ENCODE assay signal across 8 mouse cellular contexts in genomic region chr2:75776533-75776932, GRCm38 (mm10). TPM values are rescaled to one million over a fixed set of nuclear protein-coding genes. Genes with fewer than 3 reads are reported as not detected.
DNase-seq lines count a peak whose midpoint lies in the region; ATAC-seq and TF ChIP-seq lines count a peak whose summit lies in the region.

No protein-coding gene starts in this region.

- TF ChIP-seq CTCF in lung, embryonic 14.5 days (IDR thresholded peaks at IDR 0.05; ENCODE audit: low read depth): no peak

- ATAC-seq in lung, embryonic 14.5 days (ENCODE audit: insufficient read depth): no peak
- ATAC-seq in forebrain, embryonic 12.5 days (ENCODE audit: low FRiP score): no peak
- ATAC-seq in limb, embryonic 12.5 days (ENCODE audit: insufficient number of reproducible peaks, insufficient read depth, low FRiP score, low TSS enrichment, low read depth): no peak
- ATAC-seq in neural tube, embryonic 12.5 days (ENCODE audit: low FRiP score, low read depth): no peak
- ATAC-seq in cerebellum, adult (ENCODE audit: insufficient number of reproducible peaks, low FRiP score, low TSS enrichment): no peak

- H3K27me3 ChIP-seq in lung, embryonic 14.5 days (ENCODE audit: insufficient read depth, low read length): no peaks in the 10 kb centered on the region
- no peaks in the 10 kb centered on the region for H3K27me3 ChIP-seq in forebrain, embryonic 12.5 days
- no peaks in the 10 kb centered on the region; the same call in 1 of the 2 replicates for H3K27me3 ChIP-seq in limb, embryonic 12.5 days
- no peaks in the 10 kb centered on the region for H3K27me3 ChIP-seq in neural tube, embryonic 12.5 days (replicated peaks)

- peak overlapping the region; percentile 85 for H3K27ac ChIP-seq in lung, embryonic 14.5 days (ENCODE audit: low read depth)
- H3K27ac ChIP-seq in forebrain, embryonic 12.5 days: no peak overlapping the region
- H3K27ac ChIP-seq in limb, embryonic 12.5 days: no peak overlapping the region
- no peak overlapping the region for H3K27ac ChIP-seq in neural tube, embryonic 12.5 days

- H3K9ac ChIP-seq in lung, embryonic 14.5 days: peak overlapping the region; percentile 27; the same call in 1 of the 2 replicates
- no peak overlapping the region for H3K9ac ChIP-seq in forebrain, embryonic 12.5 days
- H3K9ac ChIP-seq in limb, embryonic 12.5 days (replicated peaks): no peak overlapping the region
- no peak overlapping the region for H3K9ac ChIP-seq in neural tube, embryonic 12.5 days

- no peaks in the 10 kb centered on the region for H3K9me3 ChIP-seq in lung, embryonic 14.5 days (ENCODE audit: low read depth, low read length)
- no peaks in the 10 kb centered on the region for H3K9me3 ChIP-seq in forebrain, embryonic 12.5 days
- H3K9me3 ChIP-seq in limb, embryonic 12.5 days: no peaks in the 10 kb centered on the region
- H3K9me3 ChIP-seq in neural tube, embryonic 12.5 days: no peaks in the 10 kb centered on the region

- no peak for DNase-seq in lung, embryonic 14.5 days
- no peak for DNase-seq in lung, postnatal 36 days
- DNase-seq in thymus, postnatal 4 days: no peak
- DNase-seq in retina, postnatal 1 day: no peak

- peaks cover 9% of the 10 kb centered on the region; the same call in 1 of the 2 replicates for H3K4me1 ChIP-seq in lung, embryonic 14.5 days (ENCODE audit: insufficient read depth)
- peaks cover 11% of the 10 kb centered on the region; the same call in 1 of the 2 replicates for H3K4me1 ChIP-seq in forebrain, embryonic 12.5 days
- H3K4me1 ChIP-seq in limb, embryonic 12.5 days (replicated peaks): peaks cover 30% of the 10 kb centered on the region
- peaks cover 11% of the 10 kb centered on the region; the same call in 1 of the 2 replicates for H3K4me1 ChIP-seq in neural tube, embryonic 12.5 days

- peak overlapping the region; percentile 57 for H3K4me2 ChIP-seq in lung, embryonic 14.5 days
- peak overlapping the region; percentile 34 for H3K4me2 ChIP-seq in forebrain, embryonic 12.5 days
- peak overlapping the region; percentile 31 for H3K4me2 ChIP-seq in limb, embryonic 12.5 days
- H3K4me2 ChIP-seq in neural tube, embryonic 12.5 days (replicated peaks): peak overlapping the region; percentile 45

- H3K4me3 ChIP-seq in lung, embryonic 14.5 days (ENCODE audit: low read depth, low read length): peak overlapping the region; percentile 14; the same call in 1 of the 2 replicates
- H3K4me3 ChIP-seq in forebrain, embryonic 12.5 days (replicated peaks): no peak overlapping the region
- H3K4me3 ChIP-seq in limb, embryonic 12.5 days (replicated peaks): no peak overlapping the region
- H3K4me3 ChIP-seq in neural tube, embryonic 12.5 days: no peak overlapping the region

- no peaks in the 10 kb centered on the region for H3K36me3 ChIP-seq in lung, embryonic 14.5 days (ENCODE audit: insufficient read depth)
- no peaks in the 10 kb centered on the region for H3K36me3 ChIP-seq in forebrain, embryonic 12.5 days (replicated peaks)
- no peaks in the 10 kb centered on the region for H3K36me3 ChIP-seq in limb, embryonic 12.5 days
- no peaks in the 10 kb centered on the region for H3K36me3 ChIP-seq in neural tube, embryonic 12.5 days

- WGBS in lung, embryonic 14.5 days: 10% methylated on average over 12 of the region's 12 CpGs
- 41% methylated on average over 12 of the region's 12 CpGs for WGBS in forebrain, embryonic 12.5 days
- WGBS in limb, embryonic 12.5 days: 24% methylated on average over 12 of the region's 12 CpGs
- 24% methylated on average over 12 of the region's 12 CpGs for WGBS in neural tube, embryonic 12.5 days

RNA-seq across cellular contexts. Expression of gene Agps, which starts 55.4 kb away (rescaled TPM):
- polyA plus RNA-seq in lung, embryonic 14.5 days (2014; fragmentation: Nextera tagmentation; extraction: Ambion mirVana): 47.9 and 55.7 TPM in 2 replicates
- 43.9 and 45.1 TPM in 2 replicates for polyA plus RNA-seq in forebrain, embryonic 12.5 days (2016; fragmentation: Nextera tagmentation; extraction: Ambion mirVana)
- 45.1 and 47.8 TPM in 2 replicates for polyA plus RNA-seq in limb, embryonic 12.5 days (2016; fragmentation: Nextera tagmentation; extraction: Ambion mirVana)
- 52.1 and 56.2 TPM in 2 replicates for polyA plus RNA-seq in neural tube, embryonic 12.5 days (2016; fragmentation: Nextera tagmentation; extraction: Ambion mirVana)
